Mouse (Mus musculus): ENCODE measurements around the gene Dexi.

DNA sequence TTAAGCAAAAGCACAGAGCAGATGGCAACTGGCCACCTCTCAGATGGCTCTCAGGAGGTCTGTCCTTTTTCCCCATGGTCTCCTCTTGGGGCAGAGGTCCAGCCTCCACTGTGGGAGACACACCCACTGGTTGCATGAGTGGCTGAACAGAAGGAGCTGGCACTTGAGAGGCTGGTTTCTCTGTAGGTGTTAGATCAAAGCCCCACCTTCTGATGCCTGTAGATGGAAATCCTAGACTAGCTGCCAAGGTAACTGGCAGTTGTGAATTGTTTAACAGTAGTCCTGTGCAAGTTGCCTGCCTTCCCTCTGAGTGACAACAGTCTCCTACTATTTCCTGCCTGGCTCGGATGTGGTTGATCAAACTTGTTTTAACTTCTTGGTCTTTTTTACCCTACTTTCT, 42.3 kb upstream of the Dexi start:
- no peak for TF ChIP-seq CTCF (IDR thresholded peaks at IDR 0.05; ENCODE audit: extremely low read depth, insufficient read length, insufficient replicate concordance, low read depth, low read length)
- TF ChIP-seq POLR2A (IDR thresholded peaks at IDR 0.05; ENCODE audit: low read depth, low read length): no peak
